Mouse (Mus musculus): ENCODE measurements around the gene E2f8.
A peak's percentile ranks its signal among the peaks of the same experiment; 100 is the strongest.

Gene E2f8

DNA sequence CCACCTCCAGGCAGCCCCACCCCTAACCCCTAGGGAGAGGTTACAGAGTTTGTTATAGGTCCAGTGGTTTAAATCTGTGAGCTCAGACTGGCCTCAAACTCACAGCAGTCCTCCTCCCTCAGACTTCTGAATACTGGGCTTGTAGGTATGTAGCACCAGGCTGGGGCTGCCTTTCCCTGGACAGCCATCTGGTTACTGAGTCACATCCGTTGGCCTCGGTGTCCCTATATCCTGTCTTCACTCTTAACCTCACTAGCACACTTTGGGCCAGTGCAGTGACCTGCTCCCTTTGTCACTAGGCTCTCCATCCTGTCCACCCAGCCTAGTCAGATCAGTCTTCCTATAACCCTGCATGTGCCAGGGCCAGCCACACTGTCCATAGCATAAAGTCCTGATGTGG lies 7.4 kb upstream of the E2f8 start:
- DNase-seq = no peak

- DNase-seq = no peak
Measured at GRCm38 (mm10) chr7:48887973-48888372, 6.6 kb upstream of the E2f8 start.

DNA sequence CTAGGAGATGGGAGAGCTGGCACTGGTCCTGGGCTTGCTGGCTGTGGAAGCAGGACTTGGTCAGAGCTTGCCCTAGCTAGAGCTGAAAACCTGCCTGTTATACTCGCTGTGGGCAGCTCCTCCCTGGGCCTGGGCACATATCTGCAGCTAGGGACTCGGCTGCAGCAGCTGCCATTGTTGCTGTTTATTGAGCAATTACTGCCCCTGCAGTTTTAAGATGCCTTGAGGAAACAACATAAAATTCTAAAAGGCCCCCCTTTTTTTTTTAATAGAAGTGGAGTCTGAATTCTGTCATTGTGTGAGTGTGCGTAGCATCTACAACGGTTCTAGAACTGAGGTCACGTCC lies 2.8 kb upstream of the E2f8 start:
- DNase-seq = no peak

- no peak for DNase-seq
Measured at GRCm38 (mm10) chr7:48883525-48884265, 2.3 kb upstream of the E2f8 start.

DNA sequence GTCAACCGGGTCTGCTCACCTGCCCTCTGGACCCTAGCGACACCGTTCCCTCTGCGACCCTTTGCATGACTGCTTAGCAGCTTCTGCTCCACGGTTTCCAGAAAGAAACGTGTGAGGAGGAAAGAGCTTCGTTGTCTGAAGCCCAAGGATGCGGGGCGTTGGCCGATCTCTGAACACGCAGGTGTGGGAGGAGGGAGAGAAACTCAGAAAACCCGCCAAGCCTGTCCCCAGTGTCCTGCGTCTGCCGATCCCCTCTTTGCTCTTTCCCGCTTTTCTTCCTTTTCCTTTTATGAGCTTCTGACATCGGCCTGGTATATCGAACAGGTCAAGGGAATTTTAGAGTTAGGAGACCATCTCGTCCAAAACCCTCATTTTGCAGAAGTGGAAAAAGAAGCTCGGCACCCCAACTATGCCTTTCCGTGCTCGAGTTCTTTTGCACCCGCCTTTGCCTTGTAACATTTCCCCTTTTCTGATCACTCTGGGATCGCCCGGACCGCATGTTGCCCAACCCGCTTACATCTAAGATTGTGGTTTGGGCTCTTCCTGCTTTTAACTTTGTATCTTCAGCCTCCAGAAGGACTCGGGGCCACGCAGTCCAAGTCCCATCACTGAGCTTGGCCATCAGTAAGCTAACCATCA lies 694 bp upstream of the E2f8 start:
- peak; percentile 62 for DNase-seq

GRCm38 (mm10) chr7:48880591-48881481 lies 560 bp downstream of the E2f8 start:
- DNase-seq = peak; percentile 99

DNA sequence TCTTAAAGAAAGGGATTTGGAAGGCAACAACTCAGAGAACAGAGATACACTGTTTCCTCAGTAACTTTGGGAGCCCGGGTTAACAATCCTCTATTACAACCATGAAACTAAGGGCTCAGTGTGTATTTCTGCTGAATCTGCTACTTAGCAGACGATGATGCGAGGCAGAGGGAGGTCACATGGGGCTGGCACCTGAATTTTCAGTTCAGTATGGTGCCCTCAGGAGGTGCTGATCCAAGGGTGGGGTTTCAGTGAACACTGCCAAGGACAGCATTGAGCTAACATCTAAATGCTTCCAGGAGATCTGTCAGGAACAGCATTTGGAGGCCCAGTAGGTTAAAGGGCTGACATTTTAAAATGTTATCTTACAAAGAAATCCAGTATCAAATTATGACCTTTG lies 1.8 kb downstream of the E2f8 start:
- DNase-seq = peak; percentile 41

- no peak for DNase-seq
Measured at GRCm38 (mm10) chr7:48877786-48878390, 3.5 kb downstream of the E2f8 start.

DNA sequence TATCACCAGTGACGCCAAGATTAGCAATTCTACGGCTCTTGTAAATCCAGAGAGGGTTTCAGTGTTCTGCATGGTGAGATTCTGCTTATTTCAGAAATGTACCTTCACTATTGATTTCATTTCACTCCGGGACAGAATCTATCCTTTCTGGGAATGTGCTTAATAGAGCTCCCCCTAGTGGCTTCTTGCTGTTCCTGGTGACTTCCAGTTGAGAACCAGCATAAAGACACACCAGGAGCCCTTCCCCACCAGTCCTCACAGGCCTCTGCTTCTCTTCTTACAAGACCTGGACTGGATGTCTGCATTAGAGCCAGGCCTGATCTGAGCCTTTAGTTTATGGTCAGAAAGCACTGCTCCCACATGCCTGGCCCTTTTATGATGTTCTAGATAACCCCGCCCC lies 4.9 kb downstream of the E2f8 start:
- DNase-seq = peak; percentile 49

- no peak for DNase-seq
Measured at GRCm38 (mm10) chr7:48875096-48875495, 6.3 kb downstream of the E2f8 start.

GRCm38 (mm10) chr7:48871292-48871691 lies 10.1 kb downstream of the E2f8 start:
- DNase-seq = no peak

DNA sequence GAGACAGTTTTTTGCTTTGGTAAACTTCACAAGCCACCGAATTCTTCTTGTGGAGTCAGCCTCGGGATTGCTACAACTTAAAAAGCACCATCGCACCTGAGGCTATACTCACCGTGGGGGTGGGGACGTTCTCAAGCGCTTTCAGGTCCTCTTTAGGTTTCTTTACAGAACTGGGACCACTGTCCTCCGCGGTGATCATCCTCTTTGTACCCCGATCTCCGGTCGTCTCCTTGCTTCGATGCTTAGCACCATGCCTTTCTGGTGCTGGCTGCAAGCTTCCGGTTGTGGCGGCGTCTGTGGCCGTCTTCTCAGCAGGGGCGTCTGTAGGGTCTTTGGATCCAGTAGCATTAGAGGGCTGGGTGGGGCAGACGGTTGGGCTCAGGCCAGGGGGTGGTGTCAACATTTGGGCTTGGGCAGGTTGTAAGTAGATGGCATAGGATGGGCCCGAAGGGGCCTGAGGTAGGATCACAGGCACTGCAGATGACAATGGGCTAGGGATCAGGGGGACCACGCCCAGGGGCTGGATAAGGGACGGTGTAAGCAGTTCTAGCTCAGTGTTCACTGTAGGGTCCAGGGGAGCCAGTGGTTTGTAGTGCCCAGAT lies 10.7 kb downstream of the E2f8 start:
- DNase-seq = no peak

- DNase-seq = no peak
Measured at GRCm38 (mm10) chr7:48870144-48870543, 11.3 kb downstream of the E2f8 start.

DNA sequence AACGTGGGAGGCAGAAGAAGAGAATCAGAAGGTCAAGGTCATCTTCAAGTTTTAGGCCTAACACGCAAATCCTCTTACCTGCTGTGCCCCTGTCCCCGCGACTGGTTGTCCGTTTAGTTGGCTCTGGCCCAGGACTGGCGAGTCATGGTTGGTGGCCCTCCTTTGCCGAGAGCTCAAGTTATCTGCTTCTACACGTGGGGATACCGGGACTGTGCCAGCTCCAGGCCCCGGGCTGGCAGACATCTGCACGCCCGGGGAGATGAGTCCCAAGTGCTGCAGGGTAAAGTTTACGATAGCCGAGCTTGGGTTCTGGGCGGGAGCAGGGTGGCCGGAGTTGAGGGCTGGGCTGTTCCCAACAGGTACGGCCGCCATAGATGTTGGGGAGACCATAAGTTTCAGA lies 13.8 kb downstream of the E2f8 start:
- DNase-seq = no peak

- no peak for DNase-seq
Measured at GRCm38 (mm10) chr7:48864671-48865458, 16.5 kb downstream of the E2f8 start.

DNA sequence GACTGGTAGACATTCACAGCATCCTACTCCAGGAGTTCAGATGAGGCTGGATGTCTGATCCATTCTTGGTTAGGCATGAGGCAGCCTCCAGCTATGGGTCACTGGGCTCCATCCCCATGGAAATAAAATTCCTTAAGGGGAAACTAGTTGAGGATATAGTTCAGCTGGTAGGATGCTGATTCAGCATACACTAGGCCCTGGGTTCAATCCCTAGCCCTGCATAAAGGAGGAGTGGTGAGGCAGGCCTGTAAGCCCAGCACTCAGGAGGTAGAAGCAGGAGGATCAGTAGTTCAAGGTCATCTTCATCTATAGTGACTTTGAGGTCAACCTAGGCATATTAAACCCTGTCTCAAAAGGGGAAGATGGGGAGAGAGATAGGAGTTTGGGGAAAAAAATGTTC lies 17.2 kb downstream of the E2f8 start:
- no peak for DNase-seq

DNA sequence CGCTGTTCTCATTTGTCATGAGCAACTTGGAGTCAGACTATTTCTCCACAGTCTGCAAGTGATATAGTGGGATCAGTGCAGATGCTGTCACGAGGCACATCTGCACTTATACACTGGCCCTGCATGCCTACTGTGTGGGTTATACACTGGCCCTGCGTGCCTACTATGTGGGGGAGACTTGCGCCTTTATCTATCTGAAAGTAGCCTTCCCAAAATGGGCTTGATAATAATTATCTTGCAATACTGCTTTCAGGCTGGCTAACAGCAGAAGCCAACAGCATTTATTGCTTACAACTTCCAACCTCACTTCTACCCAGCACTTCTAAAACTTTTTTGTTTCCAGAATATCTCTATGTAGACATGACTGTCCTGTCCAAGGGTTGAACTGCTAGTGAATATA lies 19.6 kb downstream of the E2f8 start:
- no peak for DNase-seq

- DNase-seq = no peak
Measured at GRCm38 (mm10) chr7:48860948-48861347, 20.4 kb downstream of the E2f8 start.

GRCm38 (mm10) chr7:48859362-48859761 lies 22.0 kb downstream of the E2f8 start:
- DNase-seq = no peak

- no peak for DNase-seq
Measured at GRCm38 (mm10) chr7:48858257-48858656, 23.1 kb downstream of the E2f8 start.

GRCm38 (mm10) chr7:48855461-48855860 lies 25.9 kb downstream of the E2f8 start:
- DNase-seq = no peak

DNA sequence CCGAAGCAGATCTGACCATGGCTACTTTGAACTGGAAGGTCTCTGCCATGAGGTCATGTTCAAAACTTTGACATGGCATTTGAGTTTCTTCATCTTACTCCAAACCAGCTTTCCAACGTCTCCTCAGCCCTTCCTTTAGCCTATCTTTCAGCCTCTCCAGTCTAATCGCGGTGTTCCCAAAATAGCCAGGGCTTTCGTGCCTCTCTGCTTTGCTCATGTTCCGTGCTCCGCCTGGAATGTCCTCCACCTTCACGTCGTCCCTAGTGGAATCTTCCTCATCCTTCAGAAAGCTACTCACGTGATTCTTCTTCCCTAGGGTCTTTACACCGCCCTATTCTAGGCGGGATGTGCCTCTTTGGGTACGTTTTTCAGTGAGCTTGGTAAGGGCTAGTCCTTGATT lies 27.9 kb downstream of the E2f8 start:
- no peak for DNase-seq
